Mouse (Mus musculus) adrenal gland, postnatal 4 days (tissue): ENCODE results near the gene Nfkb2. TPM values are rescaled to one million over a fixed set of nuclear protein-coding genes. Genes with fewer than 3 reads are reported as not detected.
A peak's percentile ranks its signal among the peaks of the same experiment; 100 is the strongest.

Experiments
- DNase-seq, 2 experiments: peaks; one replicate each; pipeline ENCODE4 v3.0.0; 2021 to 2022; ENCODE audit warnings: low spot score in 2 of 2, mixed read lengths in 2 of 2
- total RNA-seq, 2 experiments: library from RNA; stranded (reverse); gene quantifications; 2 replicates each; pipeline ENCODE4 v1.2.3; 2021

The Nfkb2 gene
- total RNA-seq, 2 experiments from 2014 or later: 22.0 to 24.3 TPM

GRCm38 (mm10) chr19:46308303-46308702 lies 4.2 kb downstream of the Nfkb2 start:
- DNase-seq: no peak

- DNase-seq: peak in 1 of 2 experiments; percentile 57
Observed at GRCm38 (mm10) chr19:46308706-46309435, 4.8 kb downstream of the Nfkb2 start.

GRCm38 (mm10) chr19:46309651-46310305 lies 5.7 kb downstream of the Nfkb2 start:
- DNase-seq: peak in 1 of 2 experiments; percentile 2

- DNase-seq: peak in 1 of 2 experiments; percentile 2
Observed at GRCm38 (mm10) chr19:46310312-46310865, 6.3 kb downstream of the Nfkb2 start.

GRCm38 (mm10) chr19:46311341-46311740 lies 7.2 kb downstream of the Nfkb2 start:
- peak in 1 of 2 experiments; percentile 2 for DNase-seq

GRCm38 (mm10) chr19:46312566-46312965 lies 8.4 kb downstream of the Nfkb2 start:
- peak in 1 of 2 experiments; percentile 2 for DNase-seq

GRCm38 (mm10) chr19:46313116-46313515 lies 9.0 kb downstream of the Nfkb2 start:
- DNase-seq: no peak

- DNase-seq: peak in 1 of 2 experiments; percentile 2
Observed at GRCm38 (mm10) chr19:46313591-46313990, 9.5 kb downstream of the Nfkb2 start.

- peak; percentile 2 to 4 for DNase-seq
Observed at GRCm38 (mm10) chr19:46314151-46314601, 10.1 kb downstream of the Nfkb2 start.

GRCm38 (mm10) chr19:46314872-46315742 lies 11.0 kb downstream of the Nfkb2 start:
- DNase-seq: peak in 1 of 2 experiments; percentile 2

GRCm38 (mm10) chr19:46315752-46316610 lies 11.9 kb downstream of the Nfkb2 start:
- no peak for DNase-seq

- DNase-seq: no peak
Observed at GRCm38 (mm10) chr19:46316846-46317545, 12.9 kb downstream of the Nfkb2 start.

GRCm38 (mm10) chr19:46317546-46317885 lies 13.4 kb downstream of the Nfkb2 start:
- peak in 1 of 2 experiments; percentile 3 for DNase-seq

- no peak for DNase-seq
Observed at GRCm38 (mm10) chr19:46318031-46318471, 13.9 kb downstream of the Nfkb2 start.

- DNase-seq: peak in 1 of 2 experiments; percentile 67
Observed at GRCm38 (mm10) chr19:46318586-46319378, 14.7 kb downstream of the Nfkb2 start.

- no peak for DNase-seq
Observed at GRCm38 (mm10) chr19:46320076-46320785, 16.1 kb downstream of the Nfkb2 start.

- no peak for DNase-seq
Observed at GRCm38 (mm10) chr19:46321101-46321943, 17.2 kb downstream of the Nfkb2 start.
